Mouse (Mus musculus) adipose tissue, adult 10 weeks (tissue): Measurements from ENCODE around the gene Gbp8. TPM values are rescaled to one million over a fixed set of nuclear protein-coding genes. Genes with fewer than 3 reads are reported as not detected.

ENCODE experiments used
- polyA plus RNA-seq: library from polyadenylated mRNA; stranded (reverse); fragments of 350-450 nt; fragmentation: Illumina TruSeq; extraction: RNeasy Lipid Tissue Mini Kit (QIAGEN cat#74804); gene quantifications from one replicate; pipeline ENCODE4 v1.2.3, GENCODE M21; 2014; ENCODE audit warnings: low read depth, low replicate concordance

The Gbp8 gene
- 2.9 TPM for polyA plus RNA-seq

DNA sequence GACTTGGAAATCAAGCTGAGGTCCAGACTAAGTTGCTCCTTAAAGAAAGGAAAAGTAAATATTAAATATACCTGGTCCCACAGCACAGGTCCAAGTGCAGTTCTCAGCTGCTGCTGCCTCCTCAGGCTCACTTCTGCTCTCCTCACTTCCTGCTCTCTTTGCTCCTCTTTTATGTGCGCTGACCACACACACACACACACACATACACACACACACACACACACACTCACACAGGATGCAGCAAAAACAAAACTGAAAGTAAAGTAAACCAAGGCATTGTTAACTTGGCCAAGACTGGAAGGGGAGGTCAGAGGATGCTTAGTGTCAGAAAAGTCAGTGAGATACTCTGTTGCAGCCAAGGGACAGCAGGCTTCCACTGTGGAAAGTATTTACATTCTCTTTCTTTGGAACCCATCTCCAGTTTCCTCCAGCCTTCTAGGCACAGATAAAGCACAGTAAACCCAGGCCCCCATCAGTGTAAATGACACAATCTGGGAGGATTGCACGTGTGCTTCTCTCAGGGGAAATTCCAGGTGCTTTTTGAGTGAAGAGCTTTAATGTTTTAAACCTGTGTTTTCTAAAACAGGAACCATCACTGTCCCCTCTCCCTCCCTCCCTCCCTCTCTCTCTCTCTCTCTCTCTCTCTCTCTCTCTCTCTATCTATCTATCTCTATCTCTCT lies at the start of gene Gbp8, which contains the start of the genes Gbp9 and Gbp4:
Gene Gbp8, minus strand, starts transcription at position 132 of the 680 bp plus-strand sequence.
Gene Gbp9, minus strand, starts transcription at position 131 of the 680 bp plus-strand sequence.
Gene Gbp4, minus strand, starts transcription at position 178 of the 680 bp plus-strand sequence.

DNA sequence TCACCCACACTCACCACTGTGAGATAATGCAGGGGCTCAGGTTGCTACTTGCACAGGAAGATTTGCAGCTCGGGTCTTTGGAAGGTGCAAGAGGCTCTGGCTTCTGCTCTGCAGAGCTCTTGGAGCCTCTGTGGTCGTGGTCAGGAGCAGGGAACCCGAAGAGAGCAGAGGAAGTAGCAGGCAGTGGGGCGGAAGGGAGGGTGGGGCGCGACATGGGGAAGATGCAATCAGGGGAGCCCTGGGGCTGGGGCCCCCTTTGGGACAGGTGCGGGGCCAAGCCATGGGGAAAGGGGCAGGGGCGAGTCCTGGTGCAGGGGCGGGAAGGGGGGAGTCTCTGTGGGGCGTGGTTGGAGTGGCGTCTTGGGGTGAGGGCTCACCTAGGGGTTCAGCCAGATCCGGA lies 156.8 kb downstream of the Gbp8 start, which contains the start of gene Abcg3:
Gene Abcg3, minus strand, starts transcription at position 184 of the 400 bp plus-strand sequence.

Other genes starting within 250 kb of the Gbp8 start
- gene Abcg3, start 156.8 kb downstream of the Gbp8 start, polyA plus RNA-seq, result 1.4 TPM
- gene Gbp9, start within 50 bp of the Gbp8 start, polyA plus RNA-seq, result 13.0 TPM
- 14.3 TPM for gene Gbp4, start within 50 bp of the Gbp8 start, polyA plus RNA-seq
- gene Gbp10, start 100.0 kb upstream of the Gbp8 start, polyA plus RNA-seq, result 2.8 TPM
- gene Gm43302, start 154.2 kb upstream of the Gbp8 start, polyA plus RNA-seq, result 0.50 TPM
- gene Gbp6, start 154.2 kb upstream of the Gbp8 start, polyA plus RNA-seq, result 13.2 TPM